Comparison of ENCODE assay signal across 22 mouse cellular contexts in genomic region chr5:124633425-124633824, GRCm38 (mm10). TPM values are rescaled to one million over a fixed set of nuclear protein-coding genes. Genes with fewer than 3 reads are reported as not detected.
DNase-seq lines count a peak whose midpoint lies in the region; ATAC-seq lines count a peak whose summit lies in the region.
"Had no signal": no experiment of that assay in that cellular context is flagged by ENCODE, and none has a peak within 500 bp of the region (broad histone marks: within the 10 kb centered on the region; RNA-seq: fewer than 3 reads in every experiment).

No protein-coding gene starts in this region.

- no peak overlapping the region for H3K4me2 ChIP-seq in liver, embryonic 13.5 days
- H3K4me2 ChIP-seq: forebrain, embryonic 12.5 days; heart, embryonic 13.5 days; midbrain, embryonic 15.5 days; stomach, embryonic 15.5 days had no signal

- peaks cover 44% of the 10 kb centered on the region for H3K36me3 ChIP-seq in liver, embryonic 13.5 days
- H3K36me3 ChIP-seq in heart, embryonic 10.5 days, result peaks cover 60% of the 10 kb centered on the region

- no peaks in the 10 kb centered on the region for H3K27me3 ChIP-seq in liver, embryonic 13.5 days
- H3K27me3 ChIP-seq in heart, embryonic 10.5 days (ENCODE audit: insufficient read depth, poor library complexity, severe bottlenecking), result no peaks in the 10 kb centered on the region
- H3K27me3 ChIP-seq: forebrain, embryonic 12.5 days; heart, embryonic 13.5 days; midbrain, embryonic 15.5 days; stomach, embryonic 15.5 days had no signal

- peak overlapping the region; percentile 29; the same call in 1 of the 2 replicates for H3K27ac ChIP-seq in liver, embryonic 13.5 days
- no peak overlapping the region for H3K27ac ChIP-seq in heart, embryonic 10.5 days
- H3K27ac ChIP-seq: forebrain, embryonic 12.5 days; gastrocnemius, adult 2 months; heart, embryonic 13.5 days; hindbrain, postnatal 0 days; layer of hippocampus, adult 2 months; midbrain, embryonic 15.5 days; stomach, embryonic 15.5 days had no signal

- WGBS in liver, embryonic 13.5 days (ENCODE audit: insufficient replicate concordance), result 24% methylated on average over 2 of the region's 2 CpGs
- WGBS in heart, embryonic 10.5 days, result 46% methylated on average over 2 of the region's 2 CpGs

- H3K4me1 ChIP-seq in liver, embryonic 13.5 days (replicated peaks), result peaks cover 23% of the 10 kb centered on the region
- peaks cover 14% of the 10 kb centered on the region for H3K4me1 ChIP-seq in heart, embryonic 10.5 days

- no peaks in the 10 kb centered on the region for H3K9me3 ChIP-seq in liver, embryonic 13.5 days (replicated peaks)
- H3K9me3 ChIP-seq in heart, embryonic 10.5 days, result no peaks in the 10 kb centered on the region
- H3K9me3 ChIP-seq: forebrain, embryonic 12.5 days; heart, embryonic 13.5 days; midbrain, embryonic 15.5 days; stomach, embryonic 15.5 days had no signal

- no peak overlapping the region for H3K4me3 ChIP-seq in liver, embryonic 13.5 days (replicated peaks)
- no peak overlapping the region for H3K4me3 ChIP-seq in heart, embryonic 10.5 days
- H3K4me3 ChIP-seq: forebrain, embryonic 12.5 days; gastrocnemius, adult 2 months; heart, embryonic 13.5 days; layer of hippocampus, adult 2 months; midbrain, embryonic 15.5 days; stomach, embryonic 15.5 days had no signal

- intact Hi-C loops in heart, postnatal 25 days (cut with DNase I), result no loop called here
- intact Hi-C loops in left cerebral cortex, postnatal 4 days (cut with DNase I), result no loop called here

- no peak for ATAC-seq in liver, embryonic 13.5 days (ENCODE audit: low read depth)
- ATAC-seq: hindbrain, postnatal 0 days; midbrain, embryonic 15.5 days had no signal

- no peak overlapping the region for H3K9ac ChIP-seq in liver, embryonic 13.5 days
- H3K9ac ChIP-seq: forebrain, embryonic 12.5 days; heart, embryonic 13.5 days; midbrain, embryonic 15.5 days; stomach, embryonic 15.5 days had no signal

- DNase-seq in 416B (ENCODE audit: low read depth), result peak; percentile 91
- DNase-seq in T-cell, adult 2 months (ENCODE audit: low spot score), result peak; percentile 61
- no peak for DNase-seq in liver, embryonic 13.5 days
- DNase-seq in thymus, postnatal 0 days (ENCODE audit: low spot score), result peak; percentile 69
- DNase-seq in heart, postnatal 25 days (ENCODE audit: low spot score), result no peak
- no peak for DNase-seq in adrenal gland, adult 8-10 months
- no peak for DNase-seq in heart, embryonic 10.5 days (ENCODE audit: low spot score)
- DNase-seq in left cerebral cortex, postnatal 4 days, result no peak
- DNase-seq: adrenal gland, postnatal 36 days; cerebellum, adult 18-20 months; cerebellum, postnatal 36 days; gastrocnemius, adult 2 months; heart, postnatal 36 days; kidney, adult 11 months; kidney, postnatal 14 days; retina, postnatal 1 day had no signal

RNA-seq across cellular contexts. Expression of gene Atp6v0a2, which starts 5.0 kb away (rescaled TPM):
- 17.9 and 21.8 TPM in 2 replicates for polyA plus RNA-seq in liver, embryonic 13.5 days (2015; fragmentation: Nextera tagmentation; extraction: Ambion mirVana)
- polyA plus RNA-seq in thymus, postnatal 0 days (2015; fragmentation: Nextera tagmentation; extraction: Ambion mirVana), result 50.4 and 53.0 TPM in 2 replicates
- total RNA-seq in heart, postnatal 25 days (2021), result 10 to 100 TPM; 52.2 to 52.3 TPM
- total RNA-seq in adrenal gland, adult 8-10 months (2022), result 10 to 100 TPM; 81.1 to 95.2 (median 84.6) TPM
- polyA plus RNA-seq in heart, embryonic 10.5 days (2016; fragmentation: Nextera tagmentation; extraction: Ambion mirVana), result 40.0 and 43.6 TPM in 2 replicates
- total RNA-seq in left cerebral cortex, postnatal 4 days (2021), result 10 to 100 TPM; 36.2 to 39.8 TPM

RNA-seq across cellular contexts. Expression of gene Gtf2h3, which starts 54.5 kb away (rescaled TPM):
- polyA plus RNA-seq in liver, embryonic 13.5 days (2015; fragmentation: Nextera tagmentation; extraction: Ambion mirVana), result 30.8 and 37.6 TPM in 2 replicates
- 43.8 and 50.2 TPM in 2 replicates for polyA plus RNA-seq in thymus, postnatal 0 days (2015; fragmentation: Nextera tagmentation; extraction: Ambion mirVana)
- 10 to 100 TPM; 19.8 to 22.6 TPM for total RNA-seq in heart, postnatal 25 days (2021)
- 10 to 100 TPM; 30.5 to 50.1 (median 40.8) TPM for total RNA-seq in adrenal gland, adult 8-10 months (2022)
- 48.7 and 69.2 TPM in 2 replicates for polyA plus RNA-seq in heart, embryonic 10.5 days (2016; fragmentation: Nextera tagmentation; extraction: Ambion mirVana)
- total RNA-seq in left cerebral cortex, postnatal 4 days (2021), result 10 to 100 TPM; 36.3 to 37.1 TPM

RNA-seq across cellular contexts. Expression of gene Eif2b1, which starts 54.5 kb away (rescaled TPM):
- polyA plus RNA-seq in liver, embryonic 13.5 days (2015; fragmentation: Nextera tagmentation; extraction: Ambion mirVana), result 69.8 and 80.8 TPM in 2 replicates
- polyA plus RNA-seq in thymus, postnatal 0 days (2015; fragmentation: Nextera tagmentation; extraction: Ambion mirVana), result 69.5 and 71.1 TPM in 2 replicates
- total RNA-seq in heart, postnatal 25 days (2021), result 10 to 100 TPM; 27.8 to 33.3 TPM
- 10 to 100 TPM; 41.9 to 46.9 (median 45.6) TPM for total RNA-seq in adrenal gland, adult 8-10 months (2022)
- polyA plus RNA-seq in heart, embryonic 10.5 days (2016; fragmentation: Nextera tagmentation; extraction: Ambion mirVana), result 73.6 and 88.1 TPM in 2 replicates
- 10 to 100 TPM; 44.4 to 46.9 TPM for total RNA-seq in left cerebral cortex, postnatal 4 days (2021)

Comparison
In these comparisons a context has a peak if more than half of its experiments do, and no peak if none do; other contexts are left out.
1. DNase-seq: peak in 416B (single experiment), T-cell, adult 2 months (single experiment) and thymus, postnatal 0 days (single experiment); none in liver, embryonic 13.5 days (single experiment), heart, postnatal 25 days (single experiment), adrenal gland, adult 8-10 months (single experiment), heart, embryonic 10.5 days (single experiment) and left cerebral cortex, postnatal 4 days (single experiment).